Mouse (Mus musculus) stomach, embryonic 16.5 days (tissue): ENCODE results near the gene Ears2. TPM values are rescaled to one million over a fixed set of nuclear protein-coding genes. Genes with fewer than 3 reads are reported as not detected.
A peak's percentile ranks its signal among the peaks of the same experiment; 100 is the strongest.

Experiments used
- ATAC-seq: fragments of 200-750 bp; cut with Nextera tagmentation; 2 replicates; pipeline ENCODE4 v1.8.0; 2017; ENCODE audit warnings: moderate number of reproducible peaks, moderate TSS enrichment; ENCODE audit not compliant: insufficient read depth, low FRiP score
- H3K27ac ChIP-seq: fragments of 300-500 bp; sonication (generic); 2 replicates; pipeline ENCODE4 v1.5.1; 2014; ENCODE audit warnings: low read length
- H3K27me3 ChIP-seq: fragments of 300-500 bp; sonication (generic); 2 replicates; pipeline ENCODE4 v1.6.1; 2014; ENCODE audit warnings: low read length, control low read depth, mixed read lengths; ENCODE audit not compliant: control insufficient read depth, insufficient read depth
- H3K36me3 ChIP-seq: fragments of 300-500 bp; sonication (generic); 2 replicates; pipeline ENCODE4 v1.6.1; 2014; ENCODE audit warnings: low read length; ENCODE audit not compliant: control insufficient read depth, insufficient read depth
- H3K4me1 ChIP-seq: fragments of 300-500 bp; sonication (generic); 2 replicates; pipeline ENCODE4 v1.6.1; 2014; ENCODE audit warnings: low read length, control low read depth, mixed read lengths; ENCODE audit not compliant: control insufficient read depth, insufficient read depth
- H3K4me2 ChIP-seq: fragments of 300-500 bp; sonication (generic); 2 replicates; pipeline ENCODE4 v1.6.1; 2014; ENCODE audit warnings: low read depth, low read length, mixed read lengths
- H3K4me3 ChIP-seq: fragments of 300-500 bp; sonication (generic); replicated peaks from 2 replicates; pipeline ENCODE4 v1.5.1; 2014; ENCODE audit warnings: mild to moderate bottlenecking, low read length
- H3K9ac ChIP-seq: fragments of 300-500 bp; sonication (generic); 2 replicates; pipeline ENCODE4 v1.6.1; 2014; ENCODE audit warnings: low read length
- H3K9me3 ChIP-seq: fragments of 300-500 bp; sonication (generic); replicated peaks from 2 replicates; pipeline ENCODE4 v1.6.1; 2016; ENCODE audit warnings: low read length, control low read depth; ENCODE audit not compliant: control insufficient read depth
- WGBS: fragments of 180-500 bp; shearing (Covaris S2); extraction: QIAGEN DNeasy Blood & Tissue Kit; methylation state at CpG from one replicate; pipeline ENCODE4 v1.1.7; 2014; 5-methylcytosine and 5-hydroxymethylcytosine counted together
- polyA plus RNA-seq: library from polyadenylated mRNA; unstranded; fragments of >200 nt; fragmentation: Nextera tagmentation; extraction: Ambion mirVana; gene quantifications from 2 replicates; pipeline ENCODE4 v1.2.1, GENCODE M21; 2015

The Ears2 gene
- polyA plus RNA-seq, 1 experiment from 2014 or later = 15.7 TPM

GRCm38 (mm10) chr7:122020273-122020666 is 46.8 kb downstream of the Ears2 start:
- under 1% methylated on average over 6 of the region's 6 CpGs for WGBS
- Histone ChIP-seq H3K9me3 (no peaks in the 10 kb centered on the region), H3K4me2 (peak overlapping the region; percentile 61), H3K27ac (peak overlapping the region; percentile 84), H3K4me1 (peaks cover 31% of the 10 kb centered on the region), H3K27me3 (no peaks in the 10 kb centered on the region), H3K36me3 (no peaks in the 10 kb centered on the region), H3K4me3 (peak overlapping the region; percentile 78), H3K9ac (peak overlapping the region; percentile 86)
- peak; percentile 22; the same call in 1 of the 2 replicates for ATAC-seq

GRCm38 (mm10) chr7:122018978-122019377 is 48.1 kb downstream of the Ears2 start:
- Histone ChIP-seq H3K36me3 (no peaks in the 10 kb centered on the region), H3K27me3 (no peaks in the 10 kb centered on the region), H3K9me3 (no peaks in the 10 kb centered on the region), H3K4me1 (peaks cover 39% of the 10 kb centered on the region), H3K9ac (no peak overlapping the region), H3K4me3 (no peak overlapping the region), H3K4me2 (peak overlapping the region; percentile 61; the same call in 1 of the 2 replicates), H3K27ac (no peak overlapping the region)
- WGBS = 85% methylated on average over 7 of the region's 7 CpGs
- no peak for ATAC-seq

DNA sequence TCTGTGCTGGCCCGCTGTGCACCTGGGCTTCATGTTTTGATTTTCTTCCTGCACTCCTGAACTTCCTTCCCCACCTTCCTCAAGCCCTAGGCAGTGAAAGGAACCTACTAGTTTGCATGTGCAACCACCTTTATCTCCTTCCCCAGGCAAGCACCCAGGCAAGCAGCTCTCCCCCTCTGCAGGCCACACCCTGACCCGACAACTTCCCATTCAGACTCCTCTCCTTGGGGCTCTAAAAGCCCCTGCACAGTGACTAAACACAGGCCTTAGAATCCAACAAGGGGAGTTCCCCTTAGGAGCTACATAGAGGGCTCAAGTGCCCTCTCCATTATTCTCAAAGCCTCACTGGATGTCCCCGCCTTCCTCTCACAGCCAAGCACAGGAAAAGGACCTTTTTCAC is 48.8 kb downstream of the Ears2 start:
- H3K9ac ChIP-seq = no peak overlapping the region
- WGBS = 56% methylated on average over 3 of the region's 3 CpGs
- H3K9me3 ChIP-seq = no peaks in the 10 kb centered on the region
- ATAC-seq = no peak
- no peaks in the 10 kb centered on the region for H3K36me3 ChIP-seq
- no peak overlapping the region for H3K27ac ChIP-seq
- peaks cover 39% of the 10 kb centered on the region for H3K4me1 ChIP-seq
- H3K4me2 ChIP-seq = no peak overlapping the region
- H3K4me3 ChIP-seq = no peak overlapping the region
- H3K27me3 ChIP-seq = no peaks in the 10 kb centered on the region

GRCm38 (mm10) chr7:122015734-122016133 is 51.3 kb downstream of the Ears2 start:
- no peak overlapping the region for H3K4me2 ChIP-seq
- no peak overlapping the region for H3K4me3 ChIP-seq
- H3K9me3 ChIP-seq = no peaks in the 10 kb centered on the region
- no peak overlapping the region; the same call in 1 of the 2 replicates for H3K27ac ChIP-seq
- 31% methylated on average over 10 of the region's 10 CpGs for WGBS
- H3K36me3 ChIP-seq = no peaks in the 10 kb centered on the region
- peak overlapping the region; percentile 8; the same call in 1 of the 2 replicates for H3K9ac ChIP-seq
- H3K4me1 ChIP-seq = peaks cover 39% of the 10 kb centered on the region
- H3K27me3 ChIP-seq = no peaks in the 10 kb centered on the region
- no peak for ATAC-seq

DNA sequence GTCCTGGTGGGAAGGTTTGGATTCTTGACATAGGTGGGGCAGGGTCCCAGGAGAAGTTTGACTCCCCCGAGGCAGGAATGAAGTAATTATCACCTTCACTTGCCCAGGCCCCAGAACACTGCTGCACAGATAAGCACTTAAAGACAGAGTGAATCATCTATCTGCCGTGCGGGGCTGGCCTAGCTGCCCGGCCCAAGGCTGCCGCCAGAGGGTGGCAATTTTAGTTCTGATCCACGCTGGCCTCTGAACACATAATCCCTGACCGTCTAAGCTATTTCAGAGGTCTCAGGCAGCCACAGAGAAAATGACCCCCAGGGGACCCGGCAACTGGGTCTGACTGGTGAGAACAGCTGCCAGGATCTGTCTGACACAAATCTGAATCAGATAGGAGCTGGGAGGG is 52.0 kb downstream of the Ears2 start:
- H3K4me2 ChIP-seq = no peak overlapping the region; the same call in 1 of the 2 replicates
- H3K36me3 ChIP-seq = no peaks in the 10 kb centered on the region
- no peaks in the 10 kb centered on the region for H3K27me3 ChIP-seq
- peak overlapping the region; percentile 53 for H3K9ac ChIP-seq
- H3K4me3 ChIP-seq = no peak overlapping the region
- H3K9me3 ChIP-seq = no peaks in the 10 kb centered on the region
- 20% methylated on average over 8 of the region's 8 CpGs for WGBS
- peak overlapping the region; percentile 57 for H3K27ac ChIP-seq
- ATAC-seq = peak; percentile 18; the same call in 1 of the 2 replicates
- H3K4me1 ChIP-seq = peaks cover 39% of the 10 kb centered on the region

- WGBS = 67% methylated on average over 10 of the region's 10 CpGs
Measured at GRCm38 (mm10) chr7:122012949-122013348, 54.1 kb downstream of the Ears2 start.

GRCm38 (mm10) chr7:122012370-122012769 is 54.7 kb downstream of the Ears2 start:
- no peak; the same call in 1 of the 2 replicates for ATAC-seq
- H3K4me2 ChIP-seq = no peak overlapping the region
- H3K36me3 ChIP-seq = peaks cover 8% of the 10 kb centered on the region; the same call in 1 of the 2 replicates
- no peak overlapping the region for H3K4me3 ChIP-seq
- no peak overlapping the region for H3K9ac ChIP-seq
- no peak overlapping the region for H3K27ac ChIP-seq
- H3K4me1 ChIP-seq = peaks cover 23% of the 10 kb centered on the region
- H3K27me3 ChIP-seq = no peaks in the 10 kb centered on the region
- WGBS = 96% methylated on average over 4 of the region's 4 CpGs
- H3K9me3 ChIP-seq = no peaks in the 10 kb centered on the region

More at GRCm38 (mm10) chr7:122012949-122013348, 54.1 kb downstream of the Ears2 start:
- Histone ChIP-seq H3K9ac (no peak overlapping the region), H3K27me3 (no peaks in the 10 kb centered on the region), H3K4me3 (no peak overlapping the region), H3K4me1 (peaks cover 23% of the 10 kb centered on the region), H3K9me3 (no peaks in the 10 kb centered on the region), H3K4me2 (no peak overlapping the region), H3K36me3 (peaks cover 7% of the 10 kb centered on the region; the same call in 1 of the 2 replicates), H3K27ac (no peak overlapping the region)
- ATAC-seq = peak; percentile 63; the same call in 1 of the 2 replicates

- Histone ChIP-seq H3K9me3 (no peaks in the 10 kb centered on the region; the same call in 1 of the 2 replicates), H3K36me3 (peaks cover 39% of the 10 kb centered on the region), H3K4me1 (no peaks in the 10 kb centered on the region), H3K4me2 (no peak overlapping the region), H3K27me3 (no peaks in the 10 kb centered on the region), H3K27ac (no peak overlapping the region), H3K4me3 (no peak overlapping the region), H3K9ac (no peak overlapping the region)
- no peak for ATAC-seq
- 73% methylated on average over 8 of the region's 8 CpGs for WGBS
Measured at GRCm38 (mm10) chr7:122000396-122000795, 66.7 kb downstream of the Ears2 start.

DNA sequence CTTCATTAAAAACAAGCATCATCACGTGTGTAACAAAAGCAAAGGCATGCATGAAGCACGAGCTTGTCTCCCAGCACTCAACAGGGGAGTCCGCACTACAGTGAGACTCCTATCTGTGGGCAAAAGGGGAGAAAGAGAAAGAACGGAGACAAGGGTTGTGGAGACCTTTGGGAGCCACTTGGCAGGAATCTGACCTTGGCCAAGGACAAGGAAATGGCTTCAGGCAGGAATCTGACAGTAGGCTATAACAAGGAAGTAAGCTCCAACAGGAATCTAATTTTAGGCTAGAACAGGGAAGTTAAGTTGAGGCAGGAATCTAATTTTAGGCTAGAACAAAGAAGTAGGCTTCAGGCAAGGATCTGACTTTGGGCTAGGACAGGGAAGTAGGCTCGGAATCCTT is 71.1 kb downstream of the Ears2 start:
- no peaks in the 10 kb centered on the region; the same call in 1 of the 2 replicates for H3K9me3 ChIP-seq
- no peak overlapping the region for H3K4me3 ChIP-seq
- no peak overlapping the region for H3K9ac ChIP-seq
- no peaks in the 10 kb centered on the region for H3K4me1 ChIP-seq
- 90% methylated on average over 5 of the region's 5 CpGs for WGBS
- H3K27ac ChIP-seq = no peak overlapping the region
- no peaks in the 10 kb centered on the region for H3K27me3 ChIP-seq
- no peak for ATAC-seq
- H3K36me3 ChIP-seq = peaks cover 40% of the 10 kb centered on the region
- no peak overlapping the region for H3K4me2 ChIP-seq
